Mouse (Mus musculus): ENCODE data around the gene Ppp1r9a.

Ppp1r9a gene

GRCm38 (mm10) chr6:5199376-5199905 is 296.7 kb downstream of the Ppp1r9a start:
- no peak for DNase-seq (ENCODE audit: inconsistent ontology term)

- no peak for DNase-seq (ENCODE audit: inconsistent ontology term)
Observed at GRCm38 (mm10) chr6:5199916-5200315, 297.2 kb downstream of the Ppp1r9a start.

GRCm38 (mm10) chr6:5207817-5208216 is 305.1 kb downstream of the Ppp1r9a start:
- DNase-seq (ENCODE audit: inconsistent ontology term) = no peak
